9 mouse cellular contexts compared by ENCODE assay signal in genomic region chr5:113956510-113956909, GRCm38 (mm10). TPM values are rescaled to one million over a fixed set of nuclear protein-coding genes. Genes with fewer than 3 reads are reported as not detected.
A peak's percentile ranks its signal among the peaks of the same experiment; 100 is the strongest.
DNase-seq lines count a peak whose midpoint lies in the region; ATAC-seq and TF ChIP-seq lines count a peak whose summit lies in the region.
"Had no signal": no experiment of that assay in that cellular context is flagged by ENCODE, and none has a peak within 500 bp of the region (broad histone marks: within the 10 kb centered on the region; RNA-seq: fewer than 3 reads in every experiment).

No protein-coding gene starts in this region.

- no peaks in the 10 kb centered on the region for H3K27me3 ChIP-seq in embryonic facial prominence, embryonic 14.5 days (replicated peaks; ENCODE audit: control insufficient read depth, insufficient read depth, low read length)
- no peaks in the 10 kb centered on the region for H3K27me3 ChIP-seq in heart, embryonic 10.5 days (ENCODE audit: insufficient read depth, poor library complexity, severe bottlenecking)
- H3K27me3 ChIP-seq in liver, embryonic 14.5 days (ENCODE audit: control insufficient read depth, insufficient read depth, low read length) = no peaks in the 10 kb centered on the region
- H3K27me3 ChIP-seq in thymus, adult 2 months (ENCODE audit: control insufficient read depth, insufficient read depth, low read length) = no peaks in the 10 kb centered on the region
- H3K27me3 ChIP-seq: heart, embryonic 13.5 days had no signal

- TF ChIP-seq CTCF in liver, embryonic 14.5 days (IDR thresholded peaks at IDR 0.05; ENCODE audit: low read depth) = peak; percentile 99
- peak; percentile 95 for TF ChIP-seq CTCF in olfactory bulb, adult 2 months (IDR thresholded peaks at IDR 0.05; ENCODE audit: insufficient read depth, low read depth, low read length)
- peak; percentile 90 for TF ChIP-seq CTCF in thymus, adult 2 months (IDR thresholded peaks at IDR 0.05; ENCODE audit: borderline replicate concordance, control insufficient read depth, extremely low read depth, insufficient read depth, low read length, poor library complexity)

- no peak overlapping the region for H3K4me3 ChIP-seq in embryonic facial prominence, embryonic 14.5 days (ENCODE audit: low read depth, low read length)
- no peak overlapping the region for H3K4me3 ChIP-seq in heart, embryonic 10.5 days
- no peak overlapping the region for H3K4me3 ChIP-seq in liver, embryonic 14.5 days (ENCODE audit: insufficient read depth in 1 of 2, low read depth in 2 of 2, low read length in 2 of 2)
- no peak overlapping the region for H3K4me3 ChIP-seq in olfactory bulb, adult 2 months (ENCODE audit: insufficient read depth, low read depth, low read length)
- H3K4me3 ChIP-seq in thymus, adult 2 months (ENCODE audit: control insufficient read depth, insufficient read depth, low read length) = no peak overlapping the region
- H3K4me3 ChIP-seq: heart, embryonic 13.5 days had no signal

- H3K4me1 ChIP-seq in embryonic facial prominence, embryonic 14.5 days (ENCODE audit: control insufficient read depth, insufficient read depth, low read length) = no peaks in the 10 kb centered on the region
- H3K4me1 ChIP-seq in heart, embryonic 10.5 days = peaks cover 54% of the 10 kb centered on the region
- peaks cover 12 to 16% of the 10 kb centered on the region in 2 experiments for H3K4me1 ChIP-seq in liver, embryonic 14.5 days (replicated peaks; ENCODE audit: control insufficient read depth in 2 of 2, insufficient read depth in 2 of 2, low read length in 1 of 2)
- H3K4me1 ChIP-seq in olfactory bulb, adult 2 months (ENCODE audit: control insufficient read depth, insufficient read depth, low read length) = peaks cover 3% of the 10 kb centered on the region
- H3K4me1 ChIP-seq in thymus, adult 2 months (replicated peaks; ENCODE audit: control insufficient read depth, insufficient read depth, low read length) = peaks cover 20% of the 10 kb centered on the region

- ATAC-seq in CD4-positive, CD25-positive, alpha-beta regulatory T cell, adult 4 months = peak; percentile 74
- ATAC-seq in embryonic facial prominence, embryonic 14.5 days (ENCODE audit: low read depth) = peak; percentile 67
- peak; percentile 55; the same call in 1 of the 2 replicates for ATAC-seq in liver, embryonic 14.5 days (ENCODE audit: insufficient read depth)

- H3K4me2 ChIP-seq in embryonic facial prominence, embryonic 14.5 days (ENCODE audit: low read depth, low read length) = no peak overlapping the region
- H3K4me2 ChIP-seq in liver, embryonic 14.5 days (ENCODE audit: low read depth) = no peak overlapping the region
- H3K4me2 ChIP-seq: heart, embryonic 13.5 days had no signal

- DNase-seq in adrenal gland, postnatal 25 days = peak; percentile 89
- peak; percentile 76 for DNase-seq in embryonic facial prominence, embryonic 14.5 days (ENCODE audit: low spot score)
- DNase-seq in heart, embryonic 10.5 days (ENCODE audit: low spot score) = peak; percentile 92
- peak; percentile 95 for DNase-seq in kidney, postnatal 10 days
- DNase-seq in liver, embryonic 14.5 days (ENCODE audit: low read depth in 3 of 3, low spot score in 3 of 3) = peak; percentile 69 to 76 (median 74)
- DNase-seq in thymus, adult 2 months = peak; percentile 80

- H3K9ac ChIP-seq in embryonic facial prominence, embryonic 14.5 days (ENCODE audit: low read depth, low read length) = no peak overlapping the region
- H3K9ac ChIP-seq in liver, embryonic 14.5 days (replicated peaks) = no peak overlapping the region
- H3K9ac ChIP-seq: heart, embryonic 13.5 days had no signal

- H3K27ac ChIP-seq in embryonic facial prominence, embryonic 14.5 days (replicated peaks; ENCODE audit: low read depth, low read length) = no peak overlapping the region
- no peak overlapping the region for H3K27ac ChIP-seq in heart, embryonic 10.5 days
- no peak overlapping the region for H3K27ac ChIP-seq in liver, embryonic 14.5 days
- no peak overlapping the region for H3K27ac ChIP-seq in olfactory bulb, adult 2 months (ENCODE audit: insufficient read depth, low read depth, low read length)
- no peak overlapping the region for H3K27ac ChIP-seq in thymus, adult 2 months (ENCODE audit: control insufficient read depth, insufficient read depth, low read length)
- H3K27ac ChIP-seq: heart, embryonic 13.5 days had no signal

- WGBS in embryonic facial prominence, embryonic 14.5 days = 6% methylated on average over 4 of the region's 4 CpGs
- 8% methylated on average over 4 of the region's 4 CpGs for WGBS in heart, embryonic 10.5 days
- 5% methylated on average over 4 of the region's 4 CpGs for whole genome bisulfite sequencing in liver, embryonic 14.5 days (ENCODE audit: insufficient replicate concordance)
- 7% methylated on average over 4 of the region's 4 CpGs for WGBS in olfactory bulb, adult 2 months
- WGBS in thymus, adult 2 months = 8% methylated on average over 4 of the region's 4 CpGs

- peaks cover 51% of the 10 kb centered on the region for H3K36me3 ChIP-seq in embryonic facial prominence, embryonic 14.5 days (ENCODE audit: control insufficient read depth, insufficient read depth, low read length)
- H3K36me3 ChIP-seq in heart, embryonic 10.5 days = peaks cover 43% of the 10 kb centered on the region
- peaks cover 37% of the 10 kb centered on the region for H3K36me3 ChIP-seq in liver, embryonic 14.5 days (replicated peaks; ENCODE audit: control insufficient read depth, insufficient read depth, low read depth)
- H3K36me3 ChIP-seq in thymus, adult 2 months (ENCODE audit: control insufficient read depth, insufficient read depth, low read length) = no peaks in the 10 kb centered on the region

- H3K9me3 ChIP-seq in embryonic facial prominence, embryonic 14.5 days (ENCODE audit: control insufficient read depth, low read length) = no peaks in the 10 kb centered on the region
- H3K9me3 ChIP-seq in heart, embryonic 10.5 days = no peaks in the 10 kb centered on the region
- no peaks in the 10 kb centered on the region for H3K9me3 ChIP-seq in liver, embryonic 14.5 days (ENCODE audit: control insufficient read depth, low read length)
- H3K9me3 ChIP-seq: heart, embryonic 13.5 days had no signal

- no peak for TF ChIP-seq EP300 in liver, embryonic 14.5 days (IDR thresholded peaks at IDR 0.05; ENCODE audit: low read depth)

- no peak for TF ChIP-seq POLR2A in olfactory bulb, adult 2 months (IDR thresholded peaks at IDR 0.05; ENCODE audit: insufficient read depth, low read depth, low read length)
- no peak for TF ChIP-seq POLR2A in thymus, adult 2 months (IDR thresholded peaks at IDR 0.05; ENCODE audit: control insufficient read depth, extremely low read depth, insufficient read depth, low read length, poor library complexity)

RNA-seq across cellular contexts. Expression of gene Ssh1, which starts 37.2 kb away (rescaled TPM):
- 10 to 100 TPM; 13.0 to 14.6 TPM for polyA plus RNA-seq in CD4-positive, CD25-positive, alpha-beta regulatory T cell, adult 4 months (2017; shearing (Covaris generic))
- 18.9 and 22.7 TPM in 2 replicates for total RNA-seq in adrenal gland, postnatal 25 days (2021)
- 16.5 and 17.1 TPM in 2 replicates for polyA plus RNA-seq in embryonic facial prominence, embryonic 14.5 days (2014; fragmentation: Nextera tagmentation; extraction: Ambion mirVana)
- polyA plus RNA-seq in heart, embryonic 10.5 days (2016; fragmentation: Nextera tagmentation; extraction: Ambion mirVana) = 16.7 and 18.3 TPM in 2 replicates
- polyA plus RNA-seq in liver, embryonic 14.5 days (2012; rRNA removed) = 4.8 and 4.9 TPM in 2 replicates
- 6.7 TPM in 2 replicates for polyA plus RNA-seq in liver, embryonic 14.5 days (2014; fragmentation: Nextera tagmentation; extraction: Ambion mirVana)
- polyA plus RNA-seq in olfactory bulb, adult 2 months (2012; ENCODE audit: insufficient read depth, insufficient read length, low replicate concordance, missing spikeins) = not detected in 2 replicates
- 10.7 and 11.6 TPM in 2 replicates for polyA plus RNA-seq in thymus, adult 2 months (2012; rRNA removed)

RNA-seq across cellular contexts. Expression of gene Dao, which starts 47.0 kb away (rescaled TPM):
- 1 to 10 TPM in 1 of 2 experiments, under 1 TPM in 1; 0.56 to 1.4 TPM for polyA plus RNA-seq in CD4-positive, CD25-positive, alpha-beta regulatory T cell, adult 4 months (2017; shearing (Covaris generic))
- total RNA-seq in adrenal gland, postnatal 25 days (2021) = not detected in 2 replicates
- polyA plus RNA-seq in embryonic facial prominence, embryonic 14.5 days (2014; fragmentation: Nextera tagmentation; extraction: Ambion mirVana) = not detected in 2 replicates
- not detected in 2 replicates for polyA plus RNA-seq in heart, embryonic 10.5 days (2016; fragmentation: Nextera tagmentation; extraction: Ambion mirVana)
- not detected in 2 replicates for polyA plus RNA-seq in liver, embryonic 14.5 days (2012; rRNA removed)
- not detected in 2 replicates for polyA plus RNA-seq in liver, embryonic 14.5 days (2014; fragmentation: Nextera tagmentation; extraction: Ambion mirVana)
- not detected in 2 replicates for polyA plus RNA-seq in olfactory bulb, adult 2 months (2012; ENCODE audit: insufficient read depth, insufficient read length, low replicate concordance, missing spikeins)
- polyA plus RNA-seq in thymus, adult 2 months (2012; rRNA removed) = 0.11 and 0.36 TPM in 2 replicates
- polyA plus RNA-seq: heart, embryonic 13.5 days had no signal

RNA-seq across cellular contexts. Expression of gene Coro1c, which starts 48.0 kb away (rescaled TPM):
- 10 to 100 TPM; 43.2 to 59.6 TPM for polyA plus RNA-seq in CD4-positive, CD25-positive, alpha-beta regulatory T cell, adult 4 months (2017; shearing (Covaris generic))
- 43.3 and 52.6 TPM in 2 replicates for total RNA-seq in adrenal gland, postnatal 25 days (2021)
- 96.9 and 103 TPM in 2 replicates for polyA plus RNA-seq in embryonic facial prominence, embryonic 14.5 days (2014; fragmentation: Nextera tagmentation; extraction: Ambion mirVana)
- polyA plus RNA-seq in heart, embryonic 10.5 days (2016; fragmentation: Nextera tagmentation; extraction: Ambion mirVana) = 163 and 178 TPM in 2 replicates
- polyA plus RNA-seq in liver, embryonic 14.5 days (2012; rRNA removed) = 26.2 and 32.4 TPM in 2 replicates
- polyA plus RNA-seq in liver, embryonic 14.5 days (2014; fragmentation: Nextera tagmentation; extraction: Ambion mirVana) = 35.6 and 41.2 TPM in 2 replicates
- polyA plus RNA-seq in olfactory bulb, adult 2 months (2012; ENCODE audit: insufficient read depth, insufficient read length, low replicate concordance, missing spikeins) = not detected in 2 replicates
- 67.8 and 78.3 TPM in 2 replicates for polyA plus RNA-seq in thymus, adult 2 months (2012; rRNA removed)
